In genomic region chr9:123814821-123815220, GRCm38 (mm10) we compare ENCODE assay signal across 25 mouse cellular contexts. TPM values are rescaled to one million over a fixed set of nuclear protein-coding genes. Genes with fewer than 3 reads are reported as not detected.
DNase-seq lines count a peak whose midpoint lies in the region.
"Had no signal": no experiment of that assay in that cellular context is flagged by ENCODE, and none has a peak within 500 bp of the region (broad histone marks: within the 10 kb centered on the region; RNA-seq: fewer than 3 reads in every experiment).

No protein-coding gene starts in this region.

- no peaks in the 10 kb centered on the region for H3K9me3 ChIP-seq in heart, embryonic 10.5 days
- H3K9me3 ChIP-seq: embryonic facial prominence, embryonic 15.5 days; forebrain, embryonic 12.5 days; G1E; heart, embryonic 13.5 days; hindbrain, embryonic 15.5 days; intestine, embryonic 15.5 days; limb, embryonic 13.5 days; liver, embryonic 13.5 days; midbrain, embryonic 15.5 days had no signal

- H3K27ac ChIP-seq in heart, embryonic 10.5 days: no peak overlapping the region
- peak overlapping the region; percentile 43; the same call in 1 of the 2 replicates for H3K27ac ChIP-seq in brown adipose tissue, adult 24 weeks (replicated peaks; ENCODE audit: low read depth, low read length)
- peak overlapping the region; percentile 78 for H3K27ac ChIP-seq in macrophage
- H3K27ac ChIP-seq: embryonic facial prominence, embryonic 15.5 days; forebrain, embryonic 12.5 days; heart, embryonic 13.5 days; hindbrain, embryonic 15.5 days; intestine, embryonic 15.5 days; limb, embryonic 13.5 days; liver, embryonic 13.5 days; midbrain, embryonic 15.5 days had no signal

- no peak overlapping the region for H3K4me3 ChIP-seq in heart, embryonic 10.5 days
- no peak overlapping the region for H3K4me3 ChIP-seq in brown adipose tissue, adult 24 weeks (ENCODE audit: insufficient read depth, low read depth, low read length)
- H3K4me3 ChIP-seq in macrophage (ENCODE audit: inconsistent target): no peak overlapping the region
- H3K4me3 ChIP-seq: embryonic facial prominence, embryonic 15.5 days; forebrain, embryonic 12.5 days; heart, embryonic 13.5 days; hindbrain, embryonic 15.5 days; intestine, embryonic 15.5 days; limb, embryonic 13.5 days; liver, embryonic 13.5 days; midbrain, embryonic 15.5 days had no signal

- no peaks in the 10 kb centered on the region for H3K79me2 ChIP-seq in macrophage (ENCODE audit: inconsistent target)

- H3K4me1 ChIP-seq in heart, embryonic 10.5 days: no peaks in the 10 kb centered on the region
- H3K4me1 ChIP-seq in brown adipose tissue, adult 24 weeks (ENCODE audit: control insufficient read depth, insufficient read depth, insufficient read length, low read length): peaks cover 9% of the 10 kb centered on the region; the same call in 1 of the 2 replicates
- H3K4me1 ChIP-seq: embryonic facial prominence, embryonic 15.5 days; forebrain, embryonic 12.5 days; hindbrain, embryonic 15.5 days; intestine, embryonic 15.5 days; limb, embryonic 13.5 days; liver, embryonic 13.5 days; midbrain, embryonic 15.5 days had no signal

- peak; percentile 90 for DNase-seq in heart, adult 11 months
- DNase-seq in heart, embryonic 10.5 days (ENCODE audit: low spot score): no peak
- peak; percentile 64 for DNase-seq in cerebellum, adult 9-11 months
- DNase-seq in left cerebral cortex, postnatal 36 days (ENCODE audit: low spot score in 2 of 2): no peak
- DNase-seq in adrenal gland, postnatal 25 days: no peak
- no peak for DNase-seq in lung, postnatal 10 days
- DNase-seq: gastrocnemius, postnatal 25 days; heart, postnatal 36 days; kidney, postnatal 4 days; liver, embryonic 13.5 days; lung, embryonic 14.5 days; right cerebral cortex, postnatal 25 days; thymus, postnatal 25 days had no signal

- H3K27me3 ChIP-seq in heart, embryonic 10.5 days (ENCODE audit: insufficient read depth, poor library complexity, severe bottlenecking): no peaks in the 10 kb centered on the region
- H3K27me3 ChIP-seq: embryonic facial prominence, embryonic 15.5 days; forebrain, embryonic 12.5 days; heart, embryonic 13.5 days; hindbrain, embryonic 15.5 days; intestine, embryonic 15.5 days; limb, embryonic 13.5 days; liver, embryonic 13.5 days; midbrain, embryonic 15.5 days had no signal

- WGBS in heart, embryonic 10.5 days: 68% methylated on average over 4 of the region's 4 CpGs
- WGBS in macrophage (ENCODE audit: missing documents): 93% methylated on average over 4 of the region's 4 CpGs

- H3K36me3 ChIP-seq in heart, embryonic 10.5 days: peaks cover 75% of the 10 kb centered on the region
- H3K36me3 ChIP-seq in macrophage (ENCODE audit: inconsistent target): peaks cover 39% of the 10 kb centered on the region; the same call in 1 of the 2 replicates

- intact Hi-C loops in left cerebral cortex, postnatal 36 days (cut with DNase I): no loop called here

RNA-seq across cellular contexts. Expression of gene Cxcr6, which starts 8.5 kb away (rescaled TPM):
- polyA plus RNA-seq in heart, embryonic 10.5 days (2016; fragmentation: Nextera tagmentation; extraction: Ambion mirVana): 0.09 and 0.26 TPM in 2 replicates
- polyA plus RNA-seq in brown adipose tissue, adult 24 weeks (2012; ENCODE audit: insufficient read depth, insufficient read length, missing spikeins): not detected in 2 replicates
- total RNA-seq in macrophage (2018; cell fraction: chromatin; rRNA removed): under 1 TPM in 1 of 26 experiments, not detected in 25; 0.33 TPM
- total RNA-seq in macrophage (2018; cell fraction: cytosol; rRNA removed): under 1 TPM in 10 of 26 experiments, not detected in 16; 0.06 to 0.28 (median 0.10) TPM
- under 1 TPM in 2 of 26 experiments, not detected in 24; 0.28 to 0.42 TPM for total RNA-seq in macrophage (2018; cell fraction: nucleus; rRNA removed)
- polyA plus RNA-seq in macrophage (2018): 0.09 TPM in 1 of 3 replicates, not detected in the others
- total RNA-seq in left cerebral cortex, postnatal 36 days (2021): not detected
- not detected in 2 replicates for total RNA-seq in adrenal gland, postnatal 25 days (2021)
- total RNA-seq: adrenal gland, postnatal 4 days; gastrocnemius, postnatal 25 days; heart, postnatal 36 days had no signal
- polyA plus RNA-seq: G1E had no signal

RNA-seq across cellular contexts. Expression of gene Fyco1, which starts 36.9 kb away (rescaled TPM):
- 20.5 and 31.8 TPM in 2 replicates for polyA plus RNA-seq in heart, embryonic 10.5 days (2016; fragmentation: Nextera tagmentation; extraction: Ambion mirVana)
- polyA plus RNA-seq in brown adipose tissue, adult 24 weeks (2012; ENCODE audit: insufficient read depth, insufficient read length, missing spikeins): 26.3 and 35.7 TPM in 2 replicates
- total RNA-seq in macrophage (2018; cell fraction: chromatin; rRNA removed): 100 to 1,000 TPM in 20 of 26 experiments, 10 to 100 TPM in 6; 74.3 to 258 (median 164) TPM
- total RNA-seq in macrophage (2018; cell fraction: cytosol; rRNA removed): 10 to 100 TPM in 22 of 26 experiments, 1 to 10 TPM in 4; 6.9 to 26.7 (median 14.4) TPM
- total RNA-seq in macrophage (2018; cell fraction: nucleus; rRNA removed): 100 to 1,000 TPM in 1 of 26 experiments, 10 to 100 TPM in 25; 29.2 to 106 (median 71.1) TPM
- polyA plus RNA-seq in macrophage (2018): 10.0 to 13.5 TPM (median 12.8 TPM) in 3 replicates
- 10 to 100 TPM; 21.7 to 35.5 TPM for total RNA-seq in left cerebral cortex, postnatal 36 days (2021)
- total RNA-seq in adrenal gland, postnatal 25 days (2021): 45.6 and 65.1 TPM in 2 replicates

RNA-seq across cellular contexts. Expression of gene Xcr1, which starts 47.0 kb away (rescaled TPM):
- 0.06 TPM in 1 of 2 replicates, not detected in the other for polyA plus RNA-seq in heart, embryonic 10.5 days (2016; fragmentation: Nextera tagmentation; extraction: Ambion mirVana)
- polyA plus RNA-seq in brown adipose tissue, adult 24 weeks (2012; ENCODE audit: insufficient read depth, insufficient read length, missing spikeins): 0.33 TPM in 1 of 2 replicates, not detected in the other
- total RNA-seq in macrophage (2018; cell fraction: chromatin; rRNA removed): under 1 TPM in 3 of 26 experiments, not detected in 23; 0.17 to 0.25 (median 0.18) TPM
- total RNA-seq in macrophage (2018; cell fraction: cytosol; rRNA removed): under 1 TPM in 15 of 26 experiments, not detected in 11; 0.03 to 0.10 (median 0.05) TPM
- under 1 TPM in 11 of 26 experiments, not detected in 15; 0.06 to 0.60 (median 0.17) TPM for total RNA-seq in macrophage (2018; cell fraction: nucleus; rRNA removed)
- 0.06 TPM in 1 of 3 replicates, not detected in the others for polyA plus RNA-seq in macrophage (2018)
- not detected for total RNA-seq in left cerebral cortex, postnatal 36 days (2021)
- 0.18 TPM in 1 of 2 replicates, not detected in the other for total RNA-seq in adrenal gland, postnatal 25 days (2021)
- total RNA-seq: gastrocnemius, postnatal 25 days; heart, postnatal 36 days had no signal
- polyA plus RNA-seq: forebrain, embryonic 12.5 days; G1E; heart, embryonic 13.5 days; intestine, embryonic 15.5 days; kidney, embryonic 14.5 days; limb, embryonic 13.5 days; liver, embryonic 13.5 days; lung, embryonic 14.5 days had no signal

Comparison
In these comparisons a context has a peak if more than half of its experiments do, and no peak if none do; other contexts are left out.
1. DNase-seq: peak in heart, adult 11 months (single experiment) and cerebellum, adult 9-11 months (single experiment); none in heart, embryonic 10.5 days (single experiment), left cerebral cortex, postnatal 36 days (0 of 2), adrenal gland, postnatal 25 days (single experiment) and lung, postnatal 10 days (single experiment).